Mouse (Mus musculus): ENCODE results near the gene 1700123O20Rik.

The 1700123O20Rik gene

GRCm38 (mm10) chr14:54686063-54686521 is at the start of gene 1700123O20Rik:
TSS of gene 1700123O20Rik (plus strand) at chr14:54686216.
- peak; percentile 70 to 76 for DNase-seq (ENCODE audit: low spot score in 2 of 2)

DNA sequence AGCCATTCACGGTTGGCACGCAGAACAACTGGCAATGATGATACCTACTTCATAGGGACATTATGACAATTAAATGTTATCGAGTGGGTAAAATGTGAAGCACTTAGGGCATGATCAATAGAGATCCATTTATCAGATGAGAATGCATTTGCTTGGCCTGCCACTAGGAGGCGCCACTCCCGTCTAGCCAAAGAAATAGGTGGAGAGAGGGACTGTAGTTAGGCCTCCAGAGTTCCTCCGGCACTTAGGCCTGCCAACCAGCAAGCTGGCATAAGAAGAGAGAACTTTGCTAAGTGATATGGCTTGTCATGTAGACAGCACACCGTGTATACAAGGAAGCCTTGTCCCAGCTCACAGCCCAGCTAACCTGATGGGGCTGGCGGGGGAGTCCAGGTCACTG is 49.1 kb upstream of the 1700123O20Rik start:
- peak in 1 of 2 experiments; percentile 55 for DNase-seq (ENCODE audit: low spot score in 2 of 2)

GRCm38 (mm10) chr14:54638210-54638609 is 47.8 kb upstream of the 1700123O20Rik start:
- no peak for DNase-seq (ENCODE audit: low spot score in 2 of 2)

- DNase-seq (ENCODE audit: low spot score in 2 of 2), result no peak
Measured at GRCm38 (mm10) chr14:54640121-54640520, 45.9 kb upstream of the 1700123O20Rik start.

- no peak for DNase-seq (ENCODE audit: low spot score in 2 of 2)
Measured at GRCm38 (mm10) chr14:54640946-54641304, 45.1 kb upstream of the 1700123O20Rik start, which contains the start of gene Gm17606. TSS of gene Gm17606 (plus strand) at chr14:54640952.

DNA sequence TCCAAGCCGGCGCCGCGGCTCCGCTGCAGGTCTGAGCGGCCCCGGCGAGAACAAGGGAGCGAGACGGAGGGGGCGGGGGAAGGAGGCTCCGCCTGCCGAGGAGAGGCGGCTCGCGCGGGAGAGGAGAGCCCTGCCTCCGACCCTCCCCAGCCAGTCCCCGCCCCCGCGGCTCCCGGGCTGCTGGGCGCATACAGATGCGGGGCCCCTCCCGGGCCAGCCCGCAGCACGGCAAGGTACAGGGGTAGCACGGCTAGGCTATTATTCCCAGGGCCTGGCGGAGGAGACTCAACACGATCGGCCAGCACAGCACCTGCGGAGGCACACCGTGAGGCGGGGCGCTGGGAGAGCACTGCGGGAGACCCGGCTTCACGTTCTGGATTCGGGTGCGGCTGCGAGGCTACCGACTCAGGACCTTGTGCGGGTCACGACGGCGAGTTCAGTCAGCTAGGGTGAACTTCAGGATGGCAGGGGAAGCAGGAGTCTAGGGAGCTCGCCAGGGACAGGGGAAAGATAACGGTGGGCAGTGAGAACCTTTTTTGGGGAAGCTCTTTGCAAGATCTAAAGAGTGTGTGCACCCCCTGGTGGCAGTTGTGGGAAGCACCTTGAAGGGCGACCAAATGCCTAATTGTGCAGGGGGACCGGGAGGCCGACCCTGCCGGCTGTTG is 44.6 kb upstream of the 1700123O20Rik start, which contains the start of gene Cdh24:
Cdh24 (minus strand) TSS at position 60 of the 665 bp plus-strand sequence.
- DNase-seq (ENCODE audit: low spot score in 2 of 2), result peak; percentile 76 to 88

DNA sequence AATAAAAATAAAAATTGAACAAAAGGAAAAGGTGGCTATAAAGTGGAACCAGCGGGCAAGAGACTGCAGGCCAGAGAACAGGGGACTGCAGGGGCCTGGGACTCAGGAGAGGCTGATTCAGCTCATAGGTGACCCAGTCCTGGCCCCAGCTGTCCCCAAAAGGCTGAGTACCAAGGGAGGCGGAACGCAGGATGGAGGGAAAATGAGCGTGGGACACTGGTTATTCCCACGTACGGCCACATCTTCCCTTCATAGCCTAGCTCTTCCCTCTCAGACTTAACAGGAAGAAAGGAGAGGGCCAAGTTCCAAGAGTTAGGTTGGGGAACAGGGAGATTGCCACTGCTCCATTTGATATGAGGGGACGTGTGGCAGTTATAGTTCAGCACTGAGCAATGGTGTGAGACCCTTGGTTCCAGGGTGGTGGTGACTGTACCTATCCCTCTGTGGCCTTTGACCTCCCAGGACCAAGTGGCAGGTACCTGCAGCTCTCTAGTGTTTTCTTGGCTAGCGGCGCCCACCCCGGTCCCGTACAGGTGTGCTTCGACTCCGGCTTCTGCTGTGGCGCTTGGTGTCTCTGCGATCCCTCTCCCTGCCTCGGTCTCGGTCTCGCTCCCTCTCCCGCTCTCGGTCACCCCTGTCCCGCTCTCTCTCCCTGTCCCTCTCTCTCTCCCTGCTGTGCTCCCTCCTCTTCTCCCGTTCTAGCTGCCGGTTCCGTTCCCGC is 43.6 kb upstream of the 1700123O20Rik start:
- DNase-seq (ENCODE audit: low spot score in 2 of 2), result no peak

DNA sequence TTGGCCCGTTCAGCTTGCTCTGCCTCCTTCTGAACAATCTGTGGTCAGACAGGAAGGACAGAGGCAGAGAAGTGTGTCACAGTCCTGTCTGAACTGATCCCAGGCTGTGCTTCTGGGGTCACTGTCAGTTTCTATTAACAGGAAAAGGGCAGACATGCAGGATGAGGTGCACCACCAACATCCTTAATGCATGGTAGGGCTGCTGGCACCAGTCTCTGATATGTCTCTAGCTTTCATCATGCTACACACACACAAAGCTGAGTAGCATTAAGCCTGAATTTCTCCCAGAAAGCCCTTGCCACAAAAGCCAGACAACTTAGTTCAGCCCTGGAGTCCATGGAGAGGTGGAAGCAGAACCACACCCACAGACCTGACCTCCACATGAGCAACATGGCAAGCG is 43.0 kb upstream of the 1700123O20Rik start:
- DNase-seq (ENCODE audit: low spot score in 2 of 2), result no peak

DNA sequence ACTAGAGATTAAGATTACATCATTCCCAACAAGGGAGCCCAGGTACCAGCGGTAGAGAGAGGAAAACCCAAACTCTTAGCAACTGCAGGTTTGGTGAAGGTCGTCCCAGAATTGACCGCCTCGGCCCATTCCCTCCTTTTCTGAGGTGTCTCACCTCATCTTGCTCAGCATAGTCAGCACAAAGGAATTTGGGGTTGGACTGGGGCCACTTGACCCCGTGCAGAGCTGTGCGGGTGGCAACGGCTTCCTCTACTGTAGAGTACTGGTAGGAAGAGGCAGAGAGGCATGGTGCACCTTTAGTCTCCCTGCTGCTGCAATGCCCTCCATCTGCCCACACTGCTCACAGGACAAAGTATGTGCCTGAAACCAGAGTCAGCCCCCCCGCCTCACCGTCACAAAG is 41.7 kb upstream of the 1700123O20Rik start:
- DNase-seq (ENCODE audit: low spot score in 2 of 2), result no peak

- no peak for DNase-seq (ENCODE audit: low spot score in 2 of 2)
Measured at GRCm38 (mm10) chr14:54646455-54646854, 39.6 kb upstream of the 1700123O20Rik start.

DNA sequence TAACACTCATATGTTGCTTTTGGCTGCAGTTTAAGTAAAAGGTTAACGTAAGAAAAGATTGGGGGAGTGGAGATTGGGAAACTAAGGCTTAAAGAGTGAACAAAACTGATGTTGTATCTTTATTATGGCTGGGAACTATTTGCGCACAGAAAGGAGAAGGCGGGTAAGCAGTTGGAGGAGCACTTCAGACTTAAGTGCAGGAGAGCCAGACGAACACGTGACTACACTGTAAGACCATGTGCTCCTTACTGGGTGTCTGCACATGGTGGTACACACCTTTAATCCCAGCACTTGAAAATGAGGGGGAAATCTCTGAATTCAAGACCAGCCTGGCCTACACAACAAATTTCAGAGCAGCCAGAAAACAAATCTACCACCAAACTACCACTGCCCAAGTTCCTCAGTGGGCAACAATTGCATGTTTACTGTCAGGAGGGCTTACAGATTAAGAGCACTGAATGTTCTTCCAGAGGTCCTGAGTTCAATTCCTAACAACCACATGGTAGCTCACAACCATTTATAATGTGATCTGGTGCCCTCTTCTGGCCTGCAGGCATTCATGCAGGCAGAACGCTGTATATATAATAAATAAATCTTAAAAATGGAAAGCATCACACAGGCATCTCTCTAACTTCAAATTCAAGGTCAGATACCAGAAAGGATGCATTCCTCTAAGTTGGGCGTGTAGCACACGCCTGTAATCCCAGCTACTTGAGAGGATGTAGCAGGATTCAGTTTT is 38.9 kb upstream of the 1700123O20Rik start:
- DNase-seq (ENCODE audit: low spot score in 2 of 2), result no peak

GRCm38 (mm10) chr14:54647900-54648299 is 38.1 kb upstream of the 1700123O20Rik start:
- no peak for DNase-seq (ENCODE audit: low spot score in 2 of 2)

DNA sequence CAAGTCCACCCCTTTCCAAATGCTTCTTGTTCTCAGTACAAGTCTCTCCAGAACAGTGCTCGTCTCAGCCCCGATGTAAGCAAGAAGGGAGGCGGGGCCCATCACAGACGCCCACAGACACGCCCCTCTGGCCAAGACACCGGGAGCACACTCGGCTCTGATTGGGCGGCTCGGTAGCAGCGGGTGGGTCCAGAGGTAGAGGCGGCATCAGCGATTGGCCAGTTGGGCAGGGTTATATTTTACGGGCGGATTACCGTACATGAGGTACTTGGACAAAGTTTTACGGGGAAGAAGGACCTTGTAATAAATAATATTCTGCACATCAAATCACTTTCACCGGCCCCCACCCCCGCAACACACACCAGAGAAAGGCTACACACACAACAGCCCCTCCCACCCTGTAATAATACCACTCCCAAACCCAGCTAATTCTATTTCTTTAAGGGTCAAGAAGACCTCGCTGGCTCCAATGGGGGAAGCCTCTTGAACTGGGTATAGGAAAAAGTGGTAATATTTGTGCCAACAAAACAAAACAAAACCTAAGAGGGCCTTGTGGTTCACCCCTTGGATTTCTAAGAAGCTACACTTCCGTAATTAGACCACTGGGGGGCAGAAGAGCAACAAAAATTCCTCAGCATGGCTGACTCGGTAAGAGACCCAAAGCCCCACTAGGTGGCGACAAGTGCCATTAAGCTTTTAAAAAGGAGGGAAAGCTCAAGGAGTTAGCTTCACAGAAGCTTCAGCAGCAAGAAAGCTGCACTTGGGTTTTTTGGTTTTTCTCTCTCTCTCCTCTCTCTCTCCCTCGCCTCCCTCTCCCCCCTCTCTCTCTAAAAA is 35.2 kb upstream of the 1700123O20Rik start:
- DNase-seq (ENCODE audit: low spot score in 2 of 2), result peak; percentile 73 to 84

- no peak for DNase-seq (ENCODE audit: low spot score in 2 of 2)
Measured at GRCm38 (mm10) chr14:54651556-54651955, 34.5 kb upstream of the 1700123O20Rik start.

- DNase-seq (ENCODE audit: low spot score in 2 of 2), result no peak
Measured at GRCm38 (mm10) chr14:54652787-54653186, 33.2 kb upstream of the 1700123O20Rik start.

DNA sequence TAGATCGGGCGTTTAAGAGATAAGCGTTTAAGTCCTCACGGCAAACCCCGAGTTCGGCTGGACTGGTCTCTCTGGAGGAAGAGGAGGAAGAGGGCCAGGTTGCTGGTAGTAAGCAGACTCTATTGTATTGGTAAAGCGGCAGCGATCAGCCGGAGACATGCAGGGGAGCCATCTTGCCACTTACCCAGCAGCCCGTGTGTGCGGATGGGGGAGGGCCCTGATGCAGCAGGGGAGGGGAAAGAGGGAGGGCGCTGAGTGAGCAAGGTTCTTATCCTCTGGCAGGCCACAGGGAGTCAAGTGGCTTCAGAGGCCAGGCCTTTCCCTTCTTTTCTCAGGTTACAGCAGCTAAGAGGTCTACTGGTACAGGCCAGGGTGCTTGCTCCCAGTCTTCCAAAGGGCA is 32.5 kb upstream of the 1700123O20Rik start:
- DNase-seq (ENCODE audit: low spot score in 2 of 2), result peak; percentile 54 to 75

- DNase-seq (ENCODE audit: low spot score in 2 of 2), result no peak
Measured at GRCm38 (mm10) chr14:54660009-54660408, 26.0 kb upstream of the 1700123O20Rik start.

DNA sequence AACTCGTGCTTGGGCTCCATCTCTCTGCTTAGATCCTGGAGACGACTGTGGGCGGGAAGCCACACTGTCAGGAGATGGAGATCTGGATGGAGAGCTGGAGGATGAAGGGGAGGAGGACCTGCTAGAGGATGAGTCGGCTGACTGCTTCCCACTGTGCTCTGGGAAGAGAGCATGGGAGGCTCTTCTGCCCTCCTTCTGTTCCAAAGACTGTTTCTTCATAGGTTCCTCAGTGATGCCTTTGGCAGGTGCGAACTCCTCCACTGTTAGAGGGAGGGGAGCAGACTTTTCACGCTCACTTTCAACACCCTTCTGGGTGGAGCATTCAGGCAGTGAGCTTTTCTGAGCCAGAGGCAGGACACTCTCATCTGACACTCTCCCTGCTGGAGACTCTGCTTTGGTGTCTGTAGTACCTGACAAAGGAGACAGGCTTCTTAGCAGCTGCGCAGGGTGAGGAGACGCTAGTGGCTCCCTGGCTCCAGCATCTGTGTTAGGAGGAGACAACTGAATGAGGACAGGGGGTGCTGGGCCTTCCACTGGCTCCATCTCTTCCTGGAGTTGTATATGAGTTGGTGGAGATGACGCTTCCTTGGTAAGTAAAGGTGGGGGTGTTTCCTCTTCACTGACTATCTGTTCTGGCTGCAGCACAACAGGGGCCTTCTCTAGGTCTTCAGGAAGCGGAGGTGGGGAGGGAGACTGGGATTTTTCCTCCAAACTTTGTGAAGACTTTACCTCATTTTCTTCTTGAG is 21.4 kb upstream of the 1700123O20Rik start:
- DNase-seq (ENCODE audit: low spot score in 2 of 2), result no peak

- peak; percentile 35 to 60 for DNase-seq (ENCODE audit: low spot score in 2 of 2)
Measured at GRCm38 (mm10) chr14:54669381-54669780, 16.6 kb upstream of the 1700123O20Rik start.

- DNase-seq (ENCODE audit: low spot score in 2 of 2), result no peak
Measured at GRCm38 (mm10) chr14:54674317-54674716, 11.7 kb upstream of the 1700123O20Rik start.

DNA sequence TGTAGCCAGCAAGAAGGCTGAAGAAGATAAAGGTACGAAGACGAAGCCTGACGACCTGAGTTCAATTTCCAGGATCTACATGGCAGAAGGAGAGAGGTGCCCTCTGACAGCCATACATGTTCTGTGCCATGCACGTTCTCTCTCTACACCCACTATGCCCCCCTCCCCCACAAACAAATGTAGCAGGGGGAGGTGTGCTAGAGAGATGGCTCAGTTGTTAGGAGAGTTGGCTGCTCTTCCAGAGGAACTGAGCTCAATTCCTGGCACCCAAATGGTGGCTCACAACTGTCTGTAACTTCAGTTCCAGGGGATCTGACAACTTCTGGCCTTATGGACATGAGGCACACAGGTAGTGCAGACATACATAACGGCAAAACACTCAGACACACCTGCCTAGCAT is 9.7 kb upstream of the 1700123O20Rik start:
- no peak for DNase-seq (ENCODE audit: low spot score in 2 of 2)
